Mouse (Mus musculus) lung, postnatal 0 days (tissue): Measurements from ENCODE around the gene Kera. TPM values are rescaled to one million over a fixed set of nuclear protein-coding genes. Genes with fewer than 3 reads are reported as not detected.
A peak's percentile ranks its signal among the peaks of the same experiment; 100 is the strongest.

ENCODE experiments used
- ATAC-seq: fragments of 200-750 bp; cut with Nextera tagmentation; 2 replicates; pipeline ENCODE4 v1.8.0; 2017; ENCODE audit warnings: moderate library complexity
- DNase-seq: peaks from one replicate; pipeline ENCODE4 v3.0.0-alpha.2; 2016; ENCODE audit warnings: low spot score
- H3K27ac ChIP-seq: fragments of 300-500 bp; sonication (generic); 2 replicates; pipeline ENCODE4 v1.5.1; 2014; ENCODE audit warnings: antibody characterized with exemption, mild to moderate bottlenecking, low read length, mixed read lengths
- H3K27me3 ChIP-seq: fragments of 300-500 bp; sonication (generic); replicated peaks from 2 replicates; pipeline ENCODE4 v1.6.1; 2014; ENCODE audit warnings: low read length, mixed read lengths; ENCODE audit not compliant: insufficient read depth
- H3K36me3 ChIP-seq: fragments of 300-500 bp; sonication (generic); 2 replicates; pipeline ENCODE4 v1.6.1; 2014; ENCODE audit warnings: low read length, mixed read lengths; ENCODE audit not compliant: insufficient read depth
- H3K4me1 ChIP-seq: fragments of 300-500 bp; sonication (generic); 2 replicates; pipeline ENCODE4 v1.6.1; 2014; ENCODE audit warnings: antibody characterized with exemption, low read depth, low read length, mixed read lengths; ENCODE audit not compliant: insufficient read depth
- H3K4me2 ChIP-seq: fragments of 300-500 bp; sonication (generic); replicated peaks from 2 replicates; pipeline ENCODE4 v1.6.1; 2014; ENCODE audit warnings: low read depth, mild to moderate bottlenecking, low read length, moderate library complexity, mixed read lengths
- H3K4me3 ChIP-seq: fragments of 300-500 bp; sonication (generic); 2 replicates; pipeline ENCODE4 v1.5.1; 2014; ENCODE audit warnings: low read depth, low read length
- H3K9ac ChIP-seq: fragments of 300-500 bp; sonication (generic); replicated peaks from 2 replicates; pipeline ENCODE4 v1.6.1; 2014; ENCODE audit warnings: low read depth, mild to moderate bottlenecking
- H3K9me3 ChIP-seq: fragments of 300-500 bp; sonication (generic); 2 replicates; pipeline ENCODE4 v1.6.1; 2016; ENCODE audit warnings: low read length, mixed read lengths
- CTCF ChIP-seq: IDR thresholded peaks from 2 replicates; pipeline ENCODE4 v1.5.1; 2016; ENCODE audit warnings: antibody characterized with exemption, mild to moderate bottlenecking
- EP300 ChIP-seq: IDR thresholded peaks from 2 replicates; pipeline ENCODE4 v1.6.1; 2016; ENCODE audit warnings: antibody characterized with exemption, mild to moderate bottlenecking, control low read depth
- WGBS: fragments of 180-500 bp; shearing (Covaris S2); extraction: QIAGEN DNeasy Blood & Tissue Kit; methylation state at CpG from one replicate; pipeline ENCODE4 v1.1.7; 2014; 5-methylcytosine and 5-hydroxymethylcytosine counted together
- polyA plus RNA-seq: library from polyadenylated mRNA; unstranded; fragments of >200 nt; fragmentation: Nextera tagmentation; extraction: Ambion mirVana; gene quantifications from 2 replicates; pipeline ENCODE4 v1.2.1, GENCODE M21; 2015

The Kera gene
- polyA plus RNA-seq, 1 experiment from 2014 or later = not detected

DNA sequence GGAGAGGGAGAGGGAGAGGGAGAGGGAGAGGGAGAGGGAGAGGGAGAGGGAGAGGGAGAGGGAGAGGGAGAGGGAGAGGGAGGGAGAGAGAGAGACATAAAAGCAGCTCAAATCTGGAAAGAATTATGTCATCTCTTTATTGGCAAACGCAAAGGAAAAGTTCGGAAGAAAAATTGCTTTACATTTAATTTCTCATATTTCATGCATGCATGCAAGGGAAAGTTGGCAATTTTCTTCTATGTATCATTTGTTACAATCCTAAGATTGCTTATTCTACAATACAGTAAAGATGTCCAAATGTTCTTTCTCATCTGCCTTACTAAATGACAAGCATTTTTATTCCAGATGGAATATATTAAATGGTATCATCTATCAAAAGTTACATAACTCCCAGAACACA lies 17.7 kb downstream of the Kera start:
- Histone ChIP-seq H3K4me2 (no peak overlapping the region), H3K4me3 (no peak overlapping the region), H3K36me3 (no peaks in the 10 kb centered on the region), H3K9ac (no peak overlapping the region), H3K4me1 (no peaks in the 10 kb centered on the region), H3K9me3 (no peaks in the 10 kb centered on the region), H3K27me3 (no peaks in the 10 kb centered on the region), H3K27ac (no peak overlapping the region)
- ATAC-seq (no peak), DNase-seq (peak; percentile 61)
- no peak for TF ChIP-seq CTCF
- peak; percentile 48 for TF ChIP-seq EP300
- WGBS = 56% methylated on average over 2 of the region's 2 CpGs

DNA sequence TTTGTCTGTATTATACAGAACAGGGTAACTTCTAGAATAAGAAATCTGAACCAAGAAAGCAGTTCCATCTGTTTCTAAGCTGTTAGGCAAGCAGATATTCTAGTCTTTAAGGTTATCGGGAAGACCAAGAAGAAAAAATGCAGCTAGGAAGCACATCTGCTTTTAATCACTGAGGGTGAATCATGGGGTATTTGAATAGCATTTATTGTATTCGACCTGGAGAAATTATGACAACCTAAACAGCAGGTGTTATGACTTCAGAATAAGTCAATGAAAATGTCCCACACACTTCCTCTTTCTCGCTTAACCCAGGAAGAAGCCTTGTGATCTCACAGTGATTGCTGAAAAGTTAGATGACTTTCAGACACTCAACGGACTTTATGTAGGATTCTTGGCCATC lies 18.4 kb downstream of the Kera start:
- no peak for TF ChIP-seq EP300
- TF ChIP-seq CTCF = no peak
- H3K27ac ChIP-seq = no peak overlapping the region
- 49% methylated on average over 4 of the region's 4 CpGs for WGBS
- ATAC-seq (no peak), DNase-seq (no peak)
- no peaks in the 10 kb centered on the region for H3K27me3 ChIP-seq
- no peak overlapping the region for H3K9ac ChIP-seq
- no peak overlapping the region for H3K4me3 ChIP-seq
- H3K36me3 ChIP-seq = no peaks in the 10 kb centered on the region
- no peaks in the 10 kb centered on the region for H3K9me3 ChIP-seq
- H3K4me1 ChIP-seq = no peaks in the 10 kb centered on the region
- no peak overlapping the region for H3K4me2 ChIP-seq

DNA sequence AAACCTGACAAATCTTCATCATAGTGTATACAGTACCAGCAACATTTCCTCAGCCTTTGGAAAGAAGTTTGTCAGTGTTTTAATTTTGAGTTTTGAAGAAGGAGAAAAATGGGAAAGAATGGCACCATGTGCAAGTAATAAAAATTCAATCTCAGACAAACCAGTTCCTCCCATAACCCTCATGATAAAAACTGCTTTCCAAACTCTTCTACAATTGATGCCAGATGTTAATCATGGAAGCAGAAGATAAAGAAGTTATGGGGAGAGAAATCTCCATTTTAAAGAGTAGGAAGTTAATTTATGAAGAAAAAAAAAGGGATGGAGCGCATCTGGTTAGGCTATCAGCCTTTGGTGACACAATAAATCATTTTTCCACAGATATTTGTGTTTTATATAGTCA lies 19.9 kb downstream of the Kera start:
- Histone ChIP-seq H3K9me3 (no peaks in the 10 kb centered on the region), H3K27ac (no peak overlapping the region), H3K27me3 (no peaks in the 10 kb centered on the region), H3K4me1 (no peaks in the 10 kb centered on the region), H3K4me2 (no peak overlapping the region), H3K4me3 (no peak overlapping the region), H3K36me3 (no peaks in the 10 kb centered on the region), H3K9ac (no peak overlapping the region)
- DNase-seq (no peak), ATAC-seq (no peak)
- WGBS = 83% methylated on average over 1 of the region's 1 CpGs
- TF ChIP-seq CTCF (no peak), EP300 (no peak)

DNA sequence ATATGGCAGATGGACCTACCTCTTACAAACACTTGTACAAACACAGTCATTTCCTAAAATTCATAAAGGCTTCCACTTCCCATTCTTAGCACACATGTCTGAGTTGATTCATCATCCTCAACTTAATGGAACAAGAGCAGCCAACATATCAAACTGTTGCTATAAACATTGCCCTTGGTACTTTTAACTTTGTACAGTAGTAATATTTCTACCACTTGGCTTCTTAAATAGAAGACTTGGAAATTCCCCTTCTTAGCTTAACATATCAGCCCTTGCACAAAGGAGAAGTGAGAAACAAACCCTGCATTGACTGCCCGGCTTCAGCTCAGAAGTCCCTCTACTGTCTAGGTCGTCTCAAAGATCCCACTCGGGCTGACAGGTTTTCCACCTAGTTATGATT lies 24.4 kb downstream of the Kera start:
- no peaks in the 10 kb centered on the region for H3K4me1 ChIP-seq
- no peaks in the 10 kb centered on the region for H3K36me3 ChIP-seq
- TF ChIP-seq EP300 (no peak), CTCF (no peak)
- no peaks in the 10 kb centered on the region for H3K27me3 ChIP-seq
- ATAC-seq = no peak
- WGBS = 73% methylated on average over 3 of the region's 3 CpGs
- H3K4me2 ChIP-seq = no peak overlapping the region
- H3K9me3 ChIP-seq = no peaks in the 10 kb centered on the region
- no peak overlapping the region for H3K27ac ChIP-seq
- H3K9ac ChIP-seq = no peak overlapping the region
- no peak overlapping the region for H3K4me3 ChIP-seq
- DNase-seq = no peak

DNA sequence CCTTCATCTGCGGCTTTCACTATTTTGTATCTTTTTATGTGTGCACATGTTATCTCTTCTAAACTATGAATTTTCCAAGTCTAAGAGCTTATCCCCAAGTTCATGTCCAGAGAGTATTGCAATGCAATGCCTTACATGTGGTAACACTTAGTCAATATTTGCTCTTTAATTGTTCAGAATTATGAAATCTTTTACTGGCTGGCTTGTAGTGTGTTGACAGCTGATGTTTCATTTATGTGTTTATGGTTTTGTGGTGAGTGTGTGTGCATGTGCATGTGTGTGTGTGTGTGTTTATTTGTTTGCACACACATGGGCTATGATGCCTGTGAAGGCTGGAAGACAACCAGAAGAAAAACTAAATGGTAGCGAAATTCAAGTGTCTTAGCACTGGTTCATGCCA lies 35.2 kb downstream of the Kera start:
- no peak for TF ChIP-seq CTCF
- no peak for TF ChIP-seq EP300
- Histone ChIP-seq H3K4me3 (no peak overlapping the region), H3K4me2 (no peak overlapping the region), H3K9ac (no peak overlapping the region), H3K27me3 (no peaks in the 10 kb centered on the region), H3K36me3 (no peaks in the 10 kb centered on the region), H3K9me3 (no peaks in the 10 kb centered on the region), H3K27ac (no peak overlapping the region), H3K4me1 (no peaks in the 10 kb centered on the region)
- WGBS = 69% methylated on average over 2 of the region's 2 CpGs
- ATAC-seq (peak; percentile 40; the same call in 1 of the 2 replicates), DNase-seq (peak; percentile 56)

DNA sequence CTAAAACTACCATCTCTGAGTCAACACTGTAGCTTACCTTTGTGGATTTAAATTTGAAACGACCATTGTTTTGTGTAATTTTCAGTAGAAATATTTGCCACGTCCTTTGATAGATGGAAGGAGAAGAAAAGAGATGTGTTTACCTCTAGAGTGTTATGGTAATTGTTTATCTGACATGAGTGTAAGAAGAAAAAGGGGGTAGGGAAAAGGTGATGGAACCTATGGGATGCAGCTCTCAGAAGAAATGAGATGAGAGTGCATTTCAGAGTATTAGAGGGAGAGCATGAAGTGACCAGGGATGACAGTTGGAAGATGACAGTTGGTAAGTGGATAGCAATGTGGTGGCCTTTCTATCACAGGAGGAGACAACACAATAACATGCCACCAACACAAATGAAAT lies 37.1 kb downstream of the Kera start, which contains the start of gene Epyc:
TSS of gene Epyc (plus strand) at position 301 of the 400 bp plus-strand sequence.
- Histone ChIP-seq H3K36me3 (no peaks in the 10 kb centered on the region), H3K9me3 (no peaks in the 10 kb centered on the region), H3K27me3 (no peaks in the 10 kb centered on the region), H3K4me1 (no peaks in the 10 kb centered on the region), H3K4me2 (no peak within 1 kb of the TSS), H3K4me3 (no peak within 1 kb of the TSS), H3K9ac (no peak within 1 kb of the TSS), H3K27ac (no peak within 1 kb of the TSS)
- no peak for TF ChIP-seq CTCF
- TF ChIP-seq EP300 = no peak
- ATAC-seq (no peak), DNase-seq (no peak)
- 72% methylated on average over 2 of the region's 2 CpGs for WGBS

DNA sequence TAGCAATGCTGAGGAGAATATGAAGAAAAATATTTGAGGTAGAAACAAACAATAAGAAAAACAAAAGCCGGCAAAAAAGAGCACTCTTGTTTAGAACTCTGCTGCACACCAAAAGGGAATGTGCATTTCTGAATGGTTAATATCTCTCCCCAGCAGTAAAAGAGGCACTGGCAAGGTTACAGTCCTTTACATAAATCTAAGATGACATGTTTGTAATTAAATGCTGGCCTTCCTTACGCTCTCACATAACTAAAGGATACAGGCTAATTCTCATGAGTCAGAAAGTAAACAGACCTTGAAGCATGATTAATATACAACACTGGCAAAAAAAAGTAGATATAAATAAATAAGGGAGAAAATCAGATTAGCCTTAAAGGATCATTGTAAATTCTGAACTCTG lies 43.7 kb downstream of the Kera start:
- H3K4me1 ChIP-seq = no peaks in the 10 kb centered on the region
- H3K4me2 ChIP-seq = no peak overlapping the region
- ATAC-seq = no peak
- no peak overlapping the region for H3K27ac ChIP-seq
- no peak for DNase-seq
- H3K4me3 ChIP-seq = no peak overlapping the region
- 47% methylated on average over 2 of the region's 2 CpGs for WGBS
- TF ChIP-seq CTCF (no peak), EP300 (no peak)
- H3K36me3 ChIP-seq = no peaks in the 10 kb centered on the region
- no peak overlapping the region for H3K9ac ChIP-seq
- H3K9me3 ChIP-seq = no peaks in the 10 kb centered on the region
- H3K27me3 ChIP-seq = no peaks in the 10 kb centered on the region
